Mouse (Mus musculus): ENCODE results near the gene Rab7b. TPM values are rescaled to one million over a fixed set of nuclear protein-coding genes. Genes with fewer than 3 reads are reported as not detected.

The Rab7b gene
- polyA plus RNA-seq, 1 experiment from 2014 or later, result 19.2 TPM

DNA sequence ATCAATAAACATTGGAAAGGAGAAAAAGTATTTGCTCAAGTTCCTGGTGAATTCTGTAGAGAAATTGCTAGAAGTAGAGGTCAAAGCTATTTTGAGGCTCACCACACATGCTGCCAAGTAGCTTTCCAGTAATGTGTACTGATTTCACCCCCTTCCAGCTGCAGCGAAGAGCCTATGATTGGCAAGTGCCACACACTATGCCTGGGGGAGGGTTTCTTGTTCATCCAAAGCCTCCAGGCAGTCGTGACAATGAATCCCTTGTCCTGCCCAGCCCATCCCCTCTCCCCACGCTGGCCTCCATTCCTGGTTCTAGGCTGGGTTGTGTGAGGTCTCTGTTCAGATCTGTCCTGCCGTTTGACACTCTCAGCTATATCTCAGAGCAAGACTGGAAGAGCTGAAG, 7.8 kb downstream of the Rab7b start:
- Histone ChIP-seq H3K4me2 (replicated peaks) (no peak overlapping the region), H3K27me3 (no peaks in the 10 kb centered on the region), H3K9ac (no peak overlapping the region), H3K9me3 (replicated peaks) (no peaks in the 10 kb centered on the region), H3K4me1 (peaks cover 3% of the 10 kb centered on the region), H3K36me3 (no peaks in the 10 kb centered on the region), H3K4me3 (replicated peaks) (no peak overlapping the region), H3K27ac (replicated peaks) (no peak overlapping the region)
- no peak for ATAC-seq (ENCODE audit: insufficient number of reproducible peaks, low FRiP score, low TSS enrichment, low read depth)
- 28% methylated on average over 4 of the region's 4 CpGs for WGBS

GRCm38 (mm10) chr1:131698770-131699169, 10.3 kb downstream of the Rab7b start:
- no peak for ATAC-seq (ENCODE audit: insufficient number of reproducible peaks, low FRiP score, low TSS enrichment, low read depth)
- Histone ChIP-seq H3K4me3 (replicated peaks) (no peak overlapping the region), H3K4me2 (replicated peaks) (no peak overlapping the region), H3K9ac (no peak overlapping the region), H3K36me3 (no peaks in the 10 kb centered on the region), H3K27me3 (no peaks in the 10 kb centered on the region), H3K27ac (replicated peaks) (no peak overlapping the region), H3K9me3 (replicated peaks) (no peaks in the 10 kb centered on the region), H3K4me1 (no peaks in the 10 kb centered on the region)
- WGBS, result 86% methylated on average over 3 of the region's 3 CpGs

DNA sequence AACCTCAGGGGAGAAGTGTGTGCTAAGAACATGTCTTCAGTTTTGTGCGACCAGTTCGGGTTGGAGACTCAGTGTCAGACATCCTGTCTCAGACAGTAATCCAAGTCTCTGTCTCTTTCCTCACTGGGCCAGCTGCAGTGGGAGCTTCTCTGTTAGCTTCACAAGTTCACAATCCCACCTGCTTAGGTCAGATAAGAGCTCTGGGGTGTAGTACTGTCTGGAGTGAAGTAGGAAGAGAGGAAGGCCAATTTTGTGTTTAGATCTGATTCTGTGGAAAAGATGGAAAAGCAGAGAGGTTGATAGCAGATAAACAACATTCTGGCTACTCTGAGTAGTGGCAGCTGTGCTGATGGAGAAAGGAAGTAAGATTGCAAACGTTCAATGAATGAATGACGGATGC, 11.1 kb downstream of the Rab7b start:
- Histone ChIP-seq H3K4me1 (no peaks in the 10 kb centered on the region), H3K9me3 (replicated peaks) (no peaks in the 10 kb centered on the region), H3K36me3 (no peaks in the 10 kb centered on the region), H3K27me3 (no peaks in the 10 kb centered on the region), H3K4me3 (replicated peaks) (no peak overlapping the region), H3K9ac (no peak overlapping the region), H3K27ac (replicated peaks) (no peak overlapping the region), H3K4me2 (replicated peaks) (no peak overlapping the region)
- no peak for ATAC-seq (ENCODE audit: insufficient number of reproducible peaks, low FRiP score, low TSS enrichment, low read depth)
- WGBS, result 69% methylated on average over 4 of the region's 4 CpGs

GRCm38 (mm10) chr1:131700447-131700846, 12.0 kb downstream of the Rab7b start:
- no peak overlapping the region for H3K9ac ChIP-seq
- no peaks in the 10 kb centered on the region for H3K9me3 ChIP-seq (replicated peaks)
- no peak overlapping the region for H3K4me3 ChIP-seq (replicated peaks)
- no peaks in the 10 kb centered on the region for H3K4me1 ChIP-seq
- no peak overlapping the region for H3K4me2 ChIP-seq (replicated peaks)
- no peak overlapping the region for H3K27ac ChIP-seq (replicated peaks)
- H3K27me3 ChIP-seq, result no peaks in the 10 kb centered on the region
- 68% methylated on average over 5 of the region's 5 CpGs for WGBS
- H3K36me3 ChIP-seq, result no peaks in the 10 kb centered on the region
- ATAC-seq (ENCODE audit: insufficient number of reproducible peaks, low FRiP score, low TSS enrichment, low read depth), result no peak

DNA sequence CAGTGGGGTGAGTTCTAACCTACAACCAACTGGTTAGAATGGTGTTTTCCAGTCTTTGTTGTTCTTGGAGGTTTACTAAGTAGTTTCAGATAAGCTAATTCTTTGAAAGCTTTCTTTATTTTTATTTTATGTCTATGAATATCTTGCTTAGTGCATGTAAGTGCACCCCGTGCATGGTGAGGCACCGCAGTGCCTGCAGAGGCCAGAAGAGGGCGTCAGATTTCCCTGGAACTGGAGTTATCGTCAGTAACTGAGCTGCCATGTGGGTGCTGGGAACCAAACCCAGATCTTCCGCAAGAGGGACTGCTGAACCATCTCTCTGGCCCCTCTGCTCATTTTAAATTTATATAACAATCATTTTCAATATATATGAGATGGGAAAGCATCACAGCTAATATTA, 12.9 kb downstream of the Rab7b start:
- Histone ChIP-seq H3K9me3 (replicated peaks) (no peaks in the 10 kb centered on the region), H3K36me3 (no peaks in the 10 kb centered on the region), H3K4me2 (replicated peaks) (no peak overlapping the region), H3K4me3 (replicated peaks) (no peak overlapping the region), H3K9ac (no peak overlapping the region), H3K4me1 (no peaks in the 10 kb centered on the region), H3K27ac (replicated peaks) (no peak overlapping the region), H3K27me3 (no peaks in the 10 kb centered on the region)
- ATAC-seq (ENCODE audit: insufficient number of reproducible peaks, low FRiP score, low TSS enrichment, low read depth), result no peak
- WGBS, result 80% methylated on average over 5 of the region's 5 CpGs

- Histone ChIP-seq H3K9ac (no peak overlapping the region), H3K4me2 (replicated peaks) (no peak overlapping the region), H3K4me3 (replicated peaks) (no peak overlapping the region), H3K36me3 (no peaks in the 10 kb centered on the region), H3K4me1 (no peaks in the 10 kb centered on the region), H3K27me3 (no peaks in the 10 kb centered on the region), H3K27ac (replicated peaks) (no peak overlapping the region), H3K9me3 (replicated peaks) (no peaks in the 10 kb centered on the region)
- WGBS, result 74% methylated on average over 8 of the region's 8 CpGs
- ATAC-seq (ENCODE audit: insufficient number of reproducible peaks, low FRiP score, low TSS enrichment, low read depth), result no peak
Observed at GRCm38 (mm10) chr1:131702094-131702766, 13.7 kb downstream of the Rab7b start.

- WGBS, result 81% methylated on average over 2 of the region's 2 CpGs
- Histone ChIP-seq H3K27ac (replicated peaks) (no peak overlapping the region), H3K4me3 (replicated peaks) (no peak overlapping the region), H3K4me2 (replicated peaks) (no peak overlapping the region), H3K36me3 (no peaks in the 10 kb centered on the region), H3K9ac (no peak overlapping the region), H3K9me3 (replicated peaks) (no peaks in the 10 kb centered on the region), H3K4me1 (no peaks in the 10 kb centered on the region), H3K27me3 (no peaks in the 10 kb centered on the region)
- no peak for ATAC-seq (ENCODE audit: insufficient number of reproducible peaks, low FRiP score, low TSS enrichment, low read depth)
Observed at GRCm38 (mm10) chr1:131703482-131703881, 15.0 kb downstream of the Rab7b start.

DNA sequence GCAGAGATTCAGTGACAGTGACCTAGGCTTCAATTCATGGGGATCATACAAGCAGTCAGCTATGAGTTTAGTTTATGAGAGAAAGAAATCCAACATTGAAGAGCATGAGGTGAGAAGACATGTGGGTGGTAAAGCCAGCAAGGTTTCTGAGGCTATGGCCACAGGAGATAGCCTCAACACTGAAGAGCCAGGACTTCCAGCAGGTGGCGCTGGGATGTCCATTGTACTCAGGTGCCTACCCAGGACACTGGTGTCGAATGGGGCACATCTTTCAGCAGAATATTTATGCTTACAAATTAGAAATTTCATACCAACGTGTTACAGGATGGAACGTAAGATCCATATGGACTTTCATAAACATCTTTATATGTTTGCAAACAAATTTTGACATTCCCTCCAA, 19.8 kb downstream of the Rab7b start:
- no peak for ATAC-seq (ENCODE audit: insufficient number of reproducible peaks, low FRiP score, low TSS enrichment, low read depth)
- Histone ChIP-seq H3K27me3 (no peaks in the 10 kb centered on the region), H3K36me3 (no peaks in the 10 kb centered on the region), H3K4me1 (no peaks in the 10 kb centered on the region), H3K4me3 (replicated peaks) (no peak overlapping the region), H3K9me3 (replicated peaks) (no peaks in the 10 kb centered on the region), H3K9ac (no peak overlapping the region), H3K27ac (replicated peaks) (no peak overlapping the region), H3K4me2 (replicated peaks) (no peak overlapping the region)
- 25% methylated on average over 4 of the region's 4 CpGs for WGBS

- Histone ChIP-seq H3K4me2 (replicated peaks) (no peak overlapping the region), H3K27ac (replicated peaks) (no peak overlapping the region), H3K36me3 (no peaks in the 10 kb centered on the region), H3K4me3 (replicated peaks) (no peak overlapping the region), H3K9me3 (replicated peaks) (no peaks in the 10 kb centered on the region), H3K27me3 (no peaks in the 10 kb centered on the region), H3K9ac (no peak overlapping the region), H3K4me1 (no peaks in the 10 kb centered on the region)
- WGBS, result 60% methylated on average over 10 of the region's 10 CpGs
- no peak for ATAC-seq (ENCODE audit: insufficient number of reproducible peaks, low FRiP score, low TSS enrichment, low read depth)
Observed at GRCm38 (mm10) chr1:131711518-131711917, 23.0 kb downstream of the Rab7b start.

DNA sequence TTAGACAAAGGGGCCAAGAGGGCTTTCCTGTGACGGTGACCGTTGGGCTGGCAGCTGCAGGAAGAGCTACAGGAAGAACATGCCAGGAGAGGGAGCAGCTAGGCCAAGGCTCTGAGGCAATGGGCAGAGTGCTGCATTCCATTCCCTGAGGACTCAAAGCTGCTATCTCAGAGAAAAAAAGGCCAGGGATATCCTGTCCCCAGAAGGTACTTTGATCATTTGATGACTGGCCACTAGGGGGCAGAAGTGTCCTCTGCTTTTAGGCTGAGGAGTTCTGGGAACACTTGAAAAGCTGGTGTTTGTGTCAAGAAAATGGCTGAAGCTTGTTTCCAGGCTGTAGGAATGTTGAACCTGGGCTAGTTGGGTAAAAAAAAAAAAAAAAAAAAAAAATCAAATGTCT, 23.9 kb downstream of the Rab7b start:
- no peak overlapping the region for H3K4me2 ChIP-seq (replicated peaks)
- H3K27me3 ChIP-seq, result no peaks in the 10 kb centered on the region
- H3K9ac ChIP-seq, result no peak overlapping the region
- H3K27ac ChIP-seq (replicated peaks), result no peak overlapping the region
- no peak overlapping the region for H3K4me3 ChIP-seq (replicated peaks)
- no peaks in the 10 kb centered on the region for H3K36me3 ChIP-seq
- H3K9me3 ChIP-seq (replicated peaks), result no peaks in the 10 kb centered on the region
- ATAC-seq (ENCODE audit: insufficient number of reproducible peaks, low FRiP score, low TSS enrichment, low read depth), result no peak
- H3K4me1 ChIP-seq, result no peaks in the 10 kb centered on the region
- 18% methylated on average over 2 of the region's 2 CpGs for WGBS

DNA sequence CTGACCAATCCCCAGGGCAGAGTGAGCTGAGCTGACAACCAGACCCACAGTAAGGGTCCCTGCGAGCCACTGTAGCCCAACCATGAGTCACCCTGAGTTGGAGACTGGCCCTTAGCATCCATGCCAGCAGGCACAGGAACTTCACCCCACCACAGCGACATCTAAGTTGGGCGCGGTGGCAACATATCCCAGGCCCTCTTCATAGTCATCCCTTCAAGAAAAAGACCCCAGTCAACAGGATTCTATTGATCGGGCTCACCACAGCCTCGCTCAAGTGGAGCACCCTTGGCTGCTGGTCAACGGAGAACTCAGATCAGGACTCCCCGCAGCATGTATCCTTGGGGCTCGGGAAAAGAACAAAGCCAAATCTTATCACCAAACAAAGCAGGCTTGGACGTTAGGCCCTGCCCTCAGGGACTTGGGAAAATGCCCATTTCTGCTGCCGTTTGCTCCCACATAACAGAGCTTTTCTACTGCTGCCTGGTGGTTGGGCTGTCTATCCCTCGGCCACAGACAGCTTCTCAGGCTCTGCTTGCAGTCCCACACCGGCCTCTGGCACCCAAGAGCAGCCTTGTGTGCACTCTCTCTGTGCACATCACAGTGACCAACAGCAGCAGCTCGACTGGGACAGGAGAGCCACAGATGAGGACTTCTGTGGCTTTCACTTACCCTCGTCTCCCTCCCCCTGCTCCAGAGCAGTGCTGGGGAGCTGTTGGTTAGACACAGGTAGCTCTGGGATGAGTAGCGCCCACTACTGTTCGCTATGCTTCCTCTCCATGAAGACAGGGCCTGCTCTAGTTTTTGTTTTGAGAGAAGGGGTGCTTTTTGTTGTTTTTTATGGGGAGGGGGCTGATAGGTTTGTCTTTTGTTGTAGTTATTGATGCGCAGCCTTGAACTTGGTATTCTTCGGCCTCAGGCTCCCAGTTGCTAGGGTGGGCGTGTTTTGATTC, 26.2 kb downstream of the Rab7b start:
- H3K27me3 ChIP-seq, result no peaks in the 10 kb centered on the region
- H3K9me3 ChIP-seq (replicated peaks), result no peaks in the 10 kb centered on the region
- H3K27ac ChIP-seq (replicated peaks), result no peak overlapping the region
- H3K9ac ChIP-seq, result no peak overlapping the region
- no peaks in the 10 kb centered on the region for H3K36me3 ChIP-seq
- WGBS, result 64% methylated on average over 20 of the region's 20 CpGs
- peaks cover 8% of the 10 kb centered on the region; the same call in 1 of the 2 replicates for H3K4me1 ChIP-seq
- H3K4me3 ChIP-seq (replicated peaks), result no peak overlapping the region
- ATAC-seq (ENCODE audit: insufficient number of reproducible peaks, low FRiP score, low TSS enrichment, low read depth), result no peak
- H3K4me2 ChIP-seq (replicated peaks), result no peak overlapping the region

All from embryonic facial prominence, embryonic 15.5 days (tissue).